In genomic region chr16:94354450-94354849, GRCm38 (mm10) we compare ENCODE assay signal across 8 mouse cellular contexts. TPM values are rescaled to one million over a fixed set of nuclear protein-coding genes. Genes with fewer than 3 reads are reported as not detected.
A peak's percentile ranks its signal among the peaks of the same experiment; 100 is the strongest.
DNase-seq lines count a peak whose midpoint lies in the region; ATAC-seq and TF ChIP-seq lines count a peak whose summit lies in the region.

No protein-coding gene starts in this region.

- H3K9ac ChIP-seq in intestine, embryonic 15.5 days: no peak overlapping the region

- no peak overlapping the region for H3K4me3 ChIP-seq in spleen, adult 2 months (ENCODE audit: extremely low read depth, insufficient read depth, insufficient read length)
- H3K4me3 ChIP-seq in intestine, embryonic 15.5 days (replicated peaks): no peak overlapping the region

- H3K4me2 ChIP-seq in intestine, embryonic 15.5 days (replicated peaks): 0 out of 2 replicates have a peak overlapping the region, but pooled peaks have one; percentile 9

- 6% methylated on average over 9 of the region's 9 CpGs for WGBS in spleen, adult 2 months
- 26% methylated on average over 9 of the region's 9 CpGs for WGBS in intestine, embryonic 15.5 days

- TF ChIP-seq POLR2A in spleen, adult 2 months (IDR thresholded peaks at IDR 0.05; ENCODE audit: low read depth, low read length): no peak

- no peaks in the 10 kb centered on the region for H3K36me3 ChIP-seq in spleen, adult 2 months (ENCODE audit: control insufficient read depth, insufficient read depth, low read length)
- H3K36me3 ChIP-seq in intestine, embryonic 15.5 days: no peaks in the 10 kb centered on the region

- DNase-seq in heart, adult 8-10 months (ENCODE audit: low spot score): peak; percentile 5
- no peak for DNase-seq in heart, postnatal 14 days
- peak; percentile 45 to 58 for DNase-seq in spleen, adult 2 months (ENCODE audit: low read depth in 1 of 2, low spot score in 2 of 2)
- DNase-seq in spleen, postnatal 4 days (ENCODE audit: low spot score in 2 of 2): no peak
- peak; percentile 27 to 43 for DNase-seq in thymus, postnatal 10 days (ENCODE audit: low spot score in 2 of 2)
- no peak for DNase-seq in cerebellum, adult 11 months
- no peak for DNase-seq in cerebellum, postnatal 10 days

- ATAC-seq in intestine, embryonic 15.5 days: peak; percentile 61; the same call in 1 of the 2 replicates

- no peak overlapping the region for H3K27ac ChIP-seq in spleen, adult 2 months (ENCODE audit: insufficient read depth, low read length)
- no peak overlapping the region for H3K27ac ChIP-seq in intestine, embryonic 15.5 days

- no peaks in the 10 kb centered on the region for H3K27me3 ChIP-seq in spleen, adult 2 months (ENCODE audit: control insufficient read depth, insufficient read depth, low read length)
- no peaks in the 10 kb centered on the region for H3K27me3 ChIP-seq in intestine, embryonic 15.5 days (replicated peaks)

- peaks cover 3% of the 10 kb centered on the region; the same call in 1 of the 2 replicates for H3K4me1 ChIP-seq in spleen, adult 2 months (ENCODE audit: control insufficient read depth, insufficient read depth, insufficient read length)
- H3K4me1 ChIP-seq in intestine, embryonic 15.5 days (replicated peaks): no peaks in the 10 kb centered on the region

- intact Hi-C loops in heart, postnatal 14 days (cut with DNase I): no loop called here

- H3K9me3 ChIP-seq in intestine, embryonic 15.5 days: no peaks in the 10 kb centered on the region

- TF ChIP-seq CTCF in spleen, adult 2 months (IDR thresholded peaks at IDR 0.05; ENCODE audit: extremely low read depth, insufficient read depth, insufficient read length, insufficient replicate concordance): no peak

RNA-seq across cellular contexts. Expression of gene Ttc3, which starts 16.0 kb away (rescaled TPM):
- total RNA-seq in heart, adult 8-10 months (2022): 10 to 100 TPM; 74.5 to 84.2 (median 76.6) TPM
- 10 to 100 TPM; 78.3 to 88.3 TPM for total RNA-seq in heart, postnatal 14 days (2021)
- 17.5 and 21.6 TPM in 2 replicates for polyA plus RNA-seq in spleen, adult 2 months (2012; rRNA removed)
- polyA plus RNA-seq in intestine, embryonic 15.5 days (2015; fragmentation: Nextera tagmentation; extraction: Ambion mirVana): 134 and 183 TPM in 2 replicates

RNA-seq across cellular contexts. Expression of gene Pigp, which starts 17.2 kb away (rescaled TPM):
- total RNA-seq in heart, adult 8-10 months (2022): 100 to 1,000 TPM; 130 to 147 (median 134) TPM
- total RNA-seq in heart, postnatal 14 days (2021): 10 to 100 TPM; 70.4 to 74.2 TPM
- 8.8 and 9.7 TPM in 2 replicates for polyA plus RNA-seq in spleen, adult 2 months (2012; rRNA removed)
- polyA plus RNA-seq in intestine, embryonic 15.5 days (2015; fragmentation: Nextera tagmentation; extraction: Ambion mirVana): 120 and 124 TPM in 2 replicates

RNA-seq across cellular contexts. Expression of gene Ripply3, which starts 26.2 kb away (rescaled TPM):
- total RNA-seq in heart, adult 8-10 months (2022): 1 to 10 TPM; 4.1 to 4.5 (median 4.3) TPM
- 1 to 10 TPM; 3.3 to 4.0 TPM for total RNA-seq in heart, postnatal 14 days (2021)
- polyA plus RNA-seq in spleen, adult 2 months (2012; rRNA removed): 0.71 and 0.89 TPM in 2 replicates
- 4.4 and 4.7 TPM in 2 replicates for polyA plus RNA-seq in intestine, embryonic 15.5 days (2015; fragmentation: Nextera tagmentation; extraction: Ambion mirVana)

RNA-seq across cellular contexts. Expression of gene Hlcs, which starts 41.1 kb away (rescaled TPM):
- 10 to 100 TPM in 2 of 4 experiments, 1 to 10 TPM in 2; 6.1 to 10.7 (median 8.9) TPM for total RNA-seq in heart, adult 8-10 months (2022)
- total RNA-seq in heart, postnatal 14 days (2021): 1 to 10 TPM; 6.0 to 6.3 TPM
- 9.7 and 9.8 TPM in 2 replicates for polyA plus RNA-seq in spleen, adult 2 months (2012; rRNA removed)
- 7.7 and 8.3 TPM in 2 replicates for polyA plus RNA-seq in intestine, embryonic 15.5 days (2015; fragmentation: Nextera tagmentation; extraction: Ambion mirVana)

Comparison
In these comparisons a context has a peak if more than half of its experiments do, and no peak if none do; other contexts are left out.
1. DNase-seq: peak in heart, adult 8-10 months (single experiment), spleen, adult 2 months (2 of 2) and thymus, postnatal 10 days (2 of 2); none in heart, postnatal 14 days (0 of 2), spleen, postnatal 4 days (0 of 2), cerebellum, adult 11 months (single experiment) and cerebellum, postnatal 10 days (0 of 2).